8 mouse cellular contexts compared by ENCODE assay signal in the genomic region with DNA sequence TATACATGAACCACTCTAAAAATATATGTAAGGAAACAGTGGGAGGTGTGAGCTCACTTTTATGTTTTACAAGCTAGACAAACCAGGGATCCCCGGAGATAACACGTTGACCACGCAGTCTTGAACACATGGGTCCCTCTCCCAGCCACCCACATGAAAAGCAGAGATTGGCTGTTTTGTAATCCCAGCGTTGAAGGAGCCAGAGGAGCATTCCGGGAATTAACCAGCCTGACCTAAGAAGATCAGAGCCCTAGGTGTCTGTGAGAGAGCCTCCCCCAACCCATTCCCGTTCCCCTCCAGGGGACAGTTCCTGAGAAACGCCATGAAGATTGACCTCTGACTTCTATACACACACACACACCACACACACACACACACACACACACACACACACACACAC. TPM values are rescaled to one million over a fixed set of nuclear protein-coding genes. Genes with fewer than 3 reads are reported as not detected.
DNase-seq lines count a peak whose midpoint lies in the region; ATAC-seq and TF ChIP-seq lines count a peak whose summit lies in the region.
"Had no signal": no experiment of that assay in that cellular context is flagged by ENCODE, and none has a peak within 500 bp of the region (broad histone marks: within the 10 kb centered on the region; RNA-seq: fewer than 3 reads in every experiment).

No protein-coding gene starts in this region.

- H3K9ac ChIP-seq in lung, embryonic 15.5 days = no peak overlapping the region
- H3K9ac ChIP-seq in embryonic facial prominence, embryonic 13.5 days = peak overlapping the region; percentile 73; the same call in 1 of the 2 replicates
- no peak overlapping the region for H3K9ac ChIP-seq in intestine, postnatal 0 days (ENCODE audit: low read depth, low read length)

- H3K9me3 ChIP-seq in lung, embryonic 15.5 days = no peaks in the 10 kb centered on the region
- H3K9me3 ChIP-seq in embryonic facial prominence, embryonic 13.5 days = no peaks in the 10 kb centered on the region
- no peaks in the 10 kb centered on the region for H3K9me3 ChIP-seq in intestine, postnatal 0 days (ENCODE audit: control insufficient read depth)

- H3K4me3 ChIP-seq in lung, embryonic 15.5 days = peak overlapping the region; percentile 53
- H3K4me3 ChIP-seq in embryonic facial prominence, embryonic 13.5 days = peak overlapping the region; percentile 58
- peak overlapping the region; percentile 46 for H3K4me3 ChIP-seq in intestine, postnatal 0 days (ENCODE audit: low read depth, low read length)

- ATAC-seq in lung, embryonic 15.5 days (ENCODE audit: borderline replicate concordance, extremely low read depth, low FRiP score, low TSS enrichment) = no peak
- ATAC-seq in embryonic facial prominence, embryonic 13.5 days (ENCODE audit: insufficient number of reproducible peaks, insufficient read depth, low FRiP score, low TSS enrichment, low read depth) = no peak
- ATAC-seq in intestine, postnatal 0 days = no peak
- no peak for ATAC-seq in megakaryocyte progenitor cell, adult 5-6 weeks (replicated peaks; ENCODE audit: poor library complexity)

- H3K27me3 ChIP-seq in lung, embryonic 15.5 days = peaks cover 51% of the 10 kb centered on the region
- H3K27me3 ChIP-seq in embryonic facial prominence, embryonic 13.5 days = peaks cover 55% of the 10 kb centered on the region
- peaks cover 49% of the 10 kb centered on the region for H3K27me3 ChIP-seq in intestine, postnatal 0 days (replicated peaks; ENCODE audit: control insufficient read depth, insufficient read depth, low read length)

- peak overlapping the region; percentile 99 for H3K4me2 ChIP-seq in lung, embryonic 15.5 days
- peak overlapping the region; percentile 96 for H3K4me2 ChIP-seq in embryonic facial prominence, embryonic 13.5 days
- H3K4me2 ChIP-seq in intestine, postnatal 0 days (replicated peaks; ENCODE audit: low read depth) = peak overlapping the region; percentile 88

- H3K27ac ChIP-seq in lung, embryonic 15.5 days = no peak overlapping the region
- H3K27ac ChIP-seq in embryonic facial prominence, embryonic 13.5 days = no peak overlapping the region
- no peak overlapping the region for H3K27ac ChIP-seq in intestine, postnatal 0 days (ENCODE audit: low read depth, low read length)

- H3K36me3 ChIP-seq in lung, embryonic 15.5 days = no peaks in the 10 kb centered on the region
- H3K36me3 ChIP-seq in embryonic facial prominence, embryonic 13.5 days = no peaks in the 10 kb centered on the region
- no peaks in the 10 kb centered on the region for H3K36me3 ChIP-seq in intestine, postnatal 0 days (ENCODE audit: control insufficient read depth, insufficient read depth)

- WGBS in lung, embryonic 15.5 days = 1% methylated on average over 7 of the region's 7 CpGs
- WGBS in embryonic facial prominence, embryonic 13.5 days = 2% methylated on average over 7 of the region's 7 CpGs
- 2% methylated on average over 7 of the region's 7 CpGs for WGBS in intestine, postnatal 0 days

- no peak for DNase-seq in lung, postnatal 14 days
- DNase-seq in retina, postnatal 7 days (ENCODE audit: low read depth, low spot score) = peak; percentile 38
- no peak for DNase-seq in adrenal gland, adult 2 months

- no peak for TF ChIP-seq CTCF in intestine, postnatal 0 days (IDR thresholded peaks at IDR 0.05; ENCODE audit: low read depth)

- H3K4me1 ChIP-seq in lung, embryonic 15.5 days = peaks cover 34% of the 10 kb centered on the region
- H3K4me1 ChIP-seq in embryonic facial prominence, embryonic 13.5 days = peaks cover 22% of the 10 kb centered on the region
- H3K4me1 ChIP-seq in intestine, postnatal 0 days (replicated peaks; ENCODE audit: control insufficient read depth, insufficient read depth, low read length) = 0 out of 2 replicates have a peak, but pooled peaks cover 5% of the 10 kb centered on the region

RNA-seq across cellular contexts. Expression of a gene that starts 3.6 kb away (rescaled TPM):
- polyA plus RNA-seq in lung, embryonic 15.5 days (2015; fragmentation: Nextera tagmentation; extraction: Ambion mirVana) = 2.1 and 2.8 TPM in 2 replicates
- 0.14 TPM in 1 of 2 replicates, not detected in the other for polyA plus RNA-seq in embryonic facial prominence, embryonic 13.5 days (2015; fragmentation: Nextera tagmentation; extraction: Ambion mirVana)
- polyA plus RNA-seq in intestine, postnatal 0 days (2015; fragmentation: Nextera tagmentation; extraction: Ambion mirVana) = not detected in 2 replicates
- total RNA-seq in megakaryocyte progenitor cell, adult 5-6 weeks (2015) = not detected in 2 replicates
- total RNA-seq in megakaryocyte progenitor cell, adult 5-6 weeks (2017) = not detected in 2 replicates
- not detected for total RNA-seq in adrenal gland, adult 2 months (2021)
- not detected in 2 replicates for polyA plus RNA-seq in adrenal gland, adult 2 months (2012; rRNA removed)
- total RNA-seq: adrenal gland, postnatal 25 days had no signal

RNA-seq across cellular contexts. Expression of a gene that starts 14.9 kb away (rescaled TPM):
- polyA plus RNA-seq in lung, embryonic 15.5 days (2015; fragmentation: Nextera tagmentation; extraction: Ambion mirVana) = 175 TPM in 2 replicates
- 181 and 205 TPM in 2 replicates for polyA plus RNA-seq in embryonic facial prominence, embryonic 13.5 days (2015; fragmentation: Nextera tagmentation; extraction: Ambion mirVana)
- 50.4 and 51.7 TPM in 2 replicates for polyA plus RNA-seq in intestine, postnatal 0 days (2015; fragmentation: Nextera tagmentation; extraction: Ambion mirVana)
- total RNA-seq in megakaryocyte progenitor cell, adult 5-6 weeks (2015) = not detected in 2 replicates
- not detected in 2 replicates for total RNA-seq in megakaryocyte progenitor cell, adult 5-6 weeks (2017)
- 100 to 1,000 TPM in 1 of 2 experiments, 10 to 100 TPM in 1; 89.7 to 157 TPM for total RNA-seq in adrenal gland, adult 2 months (2021)
- polyA plus RNA-seq in adrenal gland, adult 2 months (2012; rRNA removed) = 2.0 and 2.2 TPM in 2 replicates

RNA-seq across cellular contexts. Expression of a gene that starts 37.7 kb away (rescaled TPM):
- polyA plus RNA-seq in lung, embryonic 15.5 days (2015; fragmentation: Nextera tagmentation; extraction: Ambion mirVana) = 6.3 and 6.9 TPM in 2 replicates
- 0.21 and 0.34 TPM in 2 replicates for polyA plus RNA-seq in embryonic facial prominence, embryonic 13.5 days (2015; fragmentation: Nextera tagmentation; extraction: Ambion mirVana)
- polyA plus RNA-seq in intestine, postnatal 0 days (2015; fragmentation: Nextera tagmentation; extraction: Ambion mirVana) = not detected in 2 replicates
- total RNA-seq in megakaryocyte progenitor cell, adult 5-6 weeks (2015) = not detected in 2 replicates
- not detected in 2 replicates for total RNA-seq in megakaryocyte progenitor cell, adult 5-6 weeks (2017)
- total RNA-seq in adrenal gland, adult 2 months (2021) = not detected
- not detected in 2 replicates for polyA plus RNA-seq in adrenal gland, adult 2 months (2012; rRNA removed)
- total RNA-seq: adrenal gland, postnatal 25 days had no signal

RNA-seq across cellular contexts. Expression of a gene that starts 43.7 kb away (rescaled TPM):
- polyA plus RNA-seq in lung, embryonic 15.5 days (2015; fragmentation: Nextera tagmentation; extraction: Ambion mirVana) = 12.3 and 13.5 TPM in 2 replicates
- polyA plus RNA-seq in embryonic facial prominence, embryonic 13.5 days (2015; fragmentation: Nextera tagmentation; extraction: Ambion mirVana) = 0.63 and 1.1 TPM in 2 replicates
- 0.10 and 0.12 TPM in 2 replicates for polyA plus RNA-seq in intestine, postnatal 0 days (2015; fragmentation: Nextera tagmentation; extraction: Ambion mirVana)
- 1.5 and 2.1 TPM in 2 replicates for total RNA-seq in megakaryocyte progenitor cell, adult 5-6 weeks (2015)
- total RNA-seq in megakaryocyte progenitor cell, adult 5-6 weeks (2017) = 1.4 and 1.6 TPM in 2 replicates
- total RNA-seq in adrenal gland, adult 2 months (2021) = under 1 TPM; 0.55 TPM
- polyA plus RNA-seq in adrenal gland, adult 2 months (2012; rRNA removed) = 1.7 and 2.5 TPM in 2 replicates

Comparison
In these comparisons a context has a peak if more than half of its experiments do, and no peak if none do; other contexts are left out.
1. RNA of a gene that starts 14.9 kb away (polyA plus RNA-seq): 181 to 205 TPM in embryonic facial prominence, embryonic 13.5 days, 175 TPM in lung, embryonic 15.5 days and 50.4 to 51.7 TPM in intestine, postnatal 0 days; 2.0 to 2.2 TPM in adrenal gland, adult 2 months; every median in the first group is over 10 times any median in the second.
2. Peak in every context shown above with its lines, with median percentiles within 50 percentile points of each other: H3K4me2 ChIP-seq and H3K4me3 ChIP-seq.